Comparison of ENCODE assay signal across 6 mouse cellular contexts in the genomic region with DNA sequence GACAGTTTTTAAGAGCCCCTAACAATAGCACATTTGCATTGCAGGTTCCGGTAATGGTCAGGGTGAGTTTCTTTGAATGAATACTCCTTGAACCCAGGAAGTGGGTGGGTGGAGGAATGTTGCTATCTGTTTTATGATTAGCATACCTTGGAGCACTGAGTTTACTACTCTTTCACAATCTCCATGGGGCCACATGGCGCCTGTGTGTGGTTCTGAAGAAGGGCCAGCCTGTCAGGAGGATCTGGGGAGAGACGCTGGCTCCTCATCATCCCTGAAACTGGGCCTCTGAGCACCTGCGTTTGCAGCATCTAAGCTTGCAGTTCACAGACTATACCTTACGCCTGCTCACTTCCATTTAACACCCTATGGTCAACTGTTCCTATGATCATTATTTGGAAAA. TPM values are rescaled to one million over a fixed set of nuclear protein-coding genes. Genes with fewer than 3 reads are reported as not detected.
DNase-seq lines count a peak whose midpoint lies in the region; ATAC-seq lines count a peak whose summit lies in the region.
"Not testable (repeated sequence)": the region's sequence is repeated elsewhere in the genome, so short reads cannot be mapped to it uniquely, and the experiment has no call there.
"Had no signal": no experiment of that assay in that cellular context is flagged by ENCODE, and none has a peak within 500 bp of the region (broad histone marks: within the 10 kb centered on the region; RNA-seq: fewer than 3 reads in every experiment).

No protein-coding gene starts in this region.

- H3K9me3 ChIP-seq in hindbrain, embryonic 14.5 days (ENCODE audit: control insufficient read depth, low read length); limb, embryonic 10.5 days (replicated peaks): not testable (repeated sequence)

- not testable (repeated sequence) for H3K36me3 ChIP-seq in hindbrain, embryonic 14.5 days (replicated peaks; ENCODE audit: control insufficient read depth, insufficient read depth); limb, embryonic 10.5 days

- H3K4me3 ChIP-seq in hindbrain, embryonic 14.5 days (replicated peaks; ENCODE audit: low read length); limb, embryonic 10.5 days: not testable (repeated sequence)

- ATAC-seq in hindbrain, embryonic 14.5 days (ENCODE audit: low FRiP score): not testable (repeated sequence)

- 0 out of 2 replicates have a peak overlapping the region, but pooled peaks have one; percentile 89 for H3K27ac ChIP-seq in hindbrain, embryonic 14.5 days
- H3K27ac ChIP-seq in limb, embryonic 10.5 days: not testable (repeated sequence)

- not testable (repeated sequence) for H3K9ac ChIP-seq in hindbrain, embryonic 14.5 days

- not testable (repeated sequence) for H3K27me3 ChIP-seq in hindbrain, embryonic 14.5 days (ENCODE audit: control insufficient read depth, insufficient read depth, low read length)
- H3K27me3 ChIP-seq in limb, embryonic 10.5 days (ENCODE audit: low read depth, poor library complexity, severe bottlenecking): peaks cover 13% of the 10 kb centered on the region

- peaks cover 20% of the 10 kb centered on the region for H3K4me1 ChIP-seq in hindbrain, embryonic 14.5 days (replicated peaks; ENCODE audit: control insufficient read depth, insufficient read depth, low read length)
- H3K4me1 ChIP-seq in limb, embryonic 10.5 days: peaks cover 35% of the 10 kb centered on the region

- 96% methylated on average over 5 of the region's 5 CpGs for WGBS in hindbrain, embryonic 14.5 days
- 93% methylated on average over 5 of the region's 5 CpGs for WGBS in limb, embryonic 10.5 days

- DNase-seq in R1 (ENCODE audit: low read depth, low spot score) (peak; percentile 54), ZHBTc4 (ENCODE audit: low read depth, low spot score) (peak; percentile 9)
- DNase-seq in heart, adult 11 months: peak; percentile 72
- not testable (repeated sequence) for DNase-seq in hindbrain, embryonic 14.5 days (ENCODE audit: low spot score)
- DNase-seq in limb, embryonic 10.5 days (ENCODE audit: low spot score): peak; percentile 16

- not testable (repeated sequence) for H3K4me2 ChIP-seq in hindbrain, embryonic 14.5 days (replicated peaks)

RNA-seq across cellular contexts. Expression of a gene that starts 4.2 kb away (rescaled TPM):
- polyA plus RNA-seq in hindbrain, embryonic 14.5 days (2014; fragmentation: Nextera tagmentation; extraction: Ambion mirVana): 30.2 and 34.7 TPM in 2 replicates
- 15.8 and 28.1 TPM in 2 replicates for polyA plus RNA-seq in limb, embryonic 10.5 days (2016; fragmentation: Nextera tagmentation; extraction: Ambion mirVana)
- polyA plus RNA-seq: G1E had no signal
